Mouse (Mus musculus): ENCODE results near the gene Syvn1. TPM values are rescaled to one million over a fixed set of nuclear protein-coding genes. Genes with fewer than 3 reads are reported as not detected.

The Syvn1 gene
- polyA plus RNA-seq, 1 experiment from 2014 or later, result 34.3 TPM

- H3K4me1 ChIP-seq (ENCODE audit: insufficient read depth), result peaks cover 16% of the 10 kb centered on the region; the same call in 1 of the 2 replicates
- TF ChIP-seq CTCF (IDR thresholded peaks at IDR 0.05; ENCODE audit: low read depth), result peak; percentile 87
- H3K27ac ChIP-seq (ENCODE audit: low read depth), result peak overlapping the region; percentile 61; the same call in 1 of the 2 replicates
- H3K4me3 ChIP-seq (ENCODE audit: low read depth, low read length), result peak overlapping the region; percentile 41
- DNase-seq, result peak; percentile 87
- peak overlapping the region; percentile 89 for H3K4me2 ChIP-seq
- peak; percentile 48 for ATAC-seq (ENCODE audit: insufficient read depth)
- peak overlapping the region; percentile 35 for H3K9ac ChIP-seq
- WGBS, result under 1% methylated on average over 30 of the region's 30 CpGs
- no peaks in the 10 kb centered on the region for H3K27me3 ChIP-seq (ENCODE audit: insufficient read depth, low read length)
- peaks cover 29% of the 10 kb centered on the region for H3K36me3 ChIP-seq (ENCODE audit: insufficient read depth)
- no peaks in the 10 kb centered on the region for H3K9me3 ChIP-seq (ENCODE audit: low read depth, low read length)
Observed at GRCm38 (mm10) chr19:6067011-6067723, 20.8 kb downstream of the Syvn1 start.

GRCm38 (mm10) chr19:6067724-6068415 lies 21.5 kb downstream of the Syvn1 start, which contains the start of gene Tm7sf2:
Gene Tm7sf2, minus strand, starts transcription at chr19:6068373.
- Histone ChIP-seq H3K4me1 (ENCODE audit: insufficient read depth) (peaks cover 9% of the 10 kb centered on the region; the same call in 1 of the 2 replicates), H3K36me3 (ENCODE audit: insufficient read depth) (peaks cover 35% of the 10 kb centered on the region), H3K4me2 (peak within 1 kb of the TSS; percentile 89), H3K9ac (peak within 1 kb of the TSS; percentile 35), H3K9me3 (ENCODE audit: low read depth, low read length) (no peaks in the 10 kb centered on the region), H3K27me3 (ENCODE audit: insufficient read depth, low read length) (no peaks in the 10 kb centered on the region), H3K27ac (ENCODE audit: low read depth) (peak within 1 kb of the TSS; percentile 61; the same call in 1 of the 2 replicates), H3K4me3 (ENCODE audit: low read depth, low read length) (peak within 1 kb of the TSS; percentile 41)
- ATAC-seq (ENCODE audit: insufficient read depth), result peak; percentile 96
- TF ChIP-seq CTCF (IDR thresholded peaks at IDR 0.05; ENCODE audit: low read depth), result peak; percentile 19; the same call in 1 of the 2 replicates
- peak; percentile 96 for DNase-seq
- WGBS, result 10% methylated on average over 33 of the region's 33 CpGs

GRCm38 (mm10) chr19:6068951-6069350 lies 22.6 kb downstream of the Syvn1 start:
- no peak for TF ChIP-seq CTCF (IDR thresholded peaks at IDR 0.05; ENCODE audit: low read depth)
- WGBS, result 73% methylated on average over 4 of the region's 4 CpGs
- peaks cover 44% of the 10 kb centered on the region for H3K36me3 ChIP-seq (ENCODE audit: insufficient read depth)
- no peak overlapping the region for H3K27ac ChIP-seq (ENCODE audit: low read depth)
- no peak overlapping the region for H3K4me2 ChIP-seq
- ATAC-seq (ENCODE audit: insufficient read depth), result no peak
- DNase-seq, result no peak
- H3K27me3 ChIP-seq (ENCODE audit: insufficient read depth, low read length), result no peaks in the 10 kb centered on the region
- no peaks in the 10 kb centered on the region for H3K9me3 ChIP-seq (ENCODE audit: low read depth, low read length)
- no peak overlapping the region for H3K9ac ChIP-seq
- H3K4me3 ChIP-seq (ENCODE audit: low read depth, low read length), result no peak overlapping the region
- peaks cover 7% of the 10 kb centered on the region; the same call in 1 of the 2 replicates for H3K4me1 ChIP-seq (ENCODE audit: insufficient read depth)

- no peak overlapping the region for H3K9ac ChIP-seq
- H3K36me3 ChIP-seq (ENCODE audit: insufficient read depth), result peaks cover 50% of the 10 kb centered on the region
- 83% methylated on average over 10 of the region's 10 CpGs for WGBS
Observed at GRCm38 (mm10) chr19:6069851-6070250, 23.5 kb downstream of the Syvn1 start.

GRCm38 (mm10) chr19:6070571-6071250 lies 24.3 kb downstream of the Syvn1 start:
- H3K9ac ChIP-seq, result no peak overlapping the region
- DNase-seq (no peak), ATAC-seq (ENCODE audit: insufficient read depth) (no peak)
- H3K27me3 ChIP-seq (ENCODE audit: insufficient read depth, low read length), result no peaks in the 10 kb centered on the region
- peaks cover 58% of the 10 kb centered on the region for H3K36me3 ChIP-seq (ENCODE audit: insufficient read depth)
- no peaks in the 10 kb centered on the region for H3K9me3 ChIP-seq (ENCODE audit: low read depth, low read length)
- no peak overlapping the region for H3K27ac ChIP-seq (ENCODE audit: low read depth)
- H3K4me1 ChIP-seq (ENCODE audit: insufficient read depth), result peaks cover 7% of the 10 kb centered on the region; the same call in 1 of the 2 replicates
- no peak overlapping the region for H3K4me2 ChIP-seq
- WGBS, result 86% methylated on average over 31 of the region's 31 CpGs
- no peak for TF ChIP-seq CTCF (IDR thresholded peaks at IDR 0.05; ENCODE audit: low read depth)
- H3K4me3 ChIP-seq (ENCODE audit: low read depth, low read length), result no peak overlapping the region

More at GRCm38 (mm10) chr19:6069851-6070250, 23.5 kb downstream of the Syvn1 start:
- Histone ChIP-seq H3K4me2 (no peak overlapping the region), H3K27me3 (ENCODE audit: insufficient read depth, low read length) (no peaks in the 10 kb centered on the region), H3K4me3 (ENCODE audit: low read depth, low read length) (no peak overlapping the region), H3K4me1 (ENCODE audit: insufficient read depth) (peaks cover 7% of the 10 kb centered on the region; the same call in 1 of the 2 replicates), H3K27ac (ENCODE audit: low read depth) (no peak overlapping the region), H3K9me3 (ENCODE audit: low read depth, low read length) (no peaks in the 10 kb centered on the region)
- no peak for ATAC-seq (ENCODE audit: insufficient read depth)
- TF ChIP-seq CTCF (IDR thresholded peaks at IDR 0.05; ENCODE audit: low read depth), result no peak
- no peak for DNase-seq

GRCm38 (mm10) chr19:6071261-6071660 lies 24.9 kb downstream of the Syvn1 start:
- no peak overlapping the region for H3K27ac ChIP-seq (ENCODE audit: low read depth)
- peaks cover 58% of the 10 kb centered on the region for H3K36me3 ChIP-seq (ENCODE audit: insufficient read depth)
- no peaks in the 10 kb centered on the region for H3K27me3 ChIP-seq (ENCODE audit: insufficient read depth, low read length)
- H3K9ac ChIP-seq, result no peak overlapping the region
- peaks cover 12% of the 10 kb centered on the region; the same call in 1 of the 2 replicates for H3K4me1 ChIP-seq (ENCODE audit: insufficient read depth)
- TF ChIP-seq CTCF (IDR thresholded peaks at IDR 0.05; ENCODE audit: low read depth), result no peak
- no peak overlapping the region for H3K4me3 ChIP-seq (ENCODE audit: low read depth, low read length)
- 91% methylated on average over 19 of the region's 19 CpGs for WGBS
- DNase-seq (no peak), ATAC-seq (ENCODE audit: insufficient read depth) (no peak)
- no peaks in the 10 kb centered on the region for H3K9me3 ChIP-seq (ENCODE audit: low read depth, low read length)
- no peak overlapping the region for H3K4me2 ChIP-seq
